Mouse (Mus musculus) myocyte (in vitro differentiated cells): ENCODE measurements around the gene Sec24d.

Experiments
- CEBPB ChIP-seq: IDR thresholded peaks from 2 replicates; pipeline ENCODE4 v1.6.1; 2011; ENCODE audit warnings: mild to moderate bottlenecking, moderate library complexity; ENCODE audit not compliant: poor library complexity, insufficient read depth, severe bottlenecking
- E2F4 ChIP-seq: IDR thresholded peaks from one replicate; pipeline ENCODE4 v1.6.1; 2011; ENCODE audit warnings: mild to moderate bottlenecking, control low read depth, moderate library complexity; ENCODE audit not compliant: insufficient read depth
- MAX ChIP-seq: IDR thresholded peaks from one replicate; pipeline ENCODE4 v1.6.1; 2011; ENCODE audit warnings: low read depth, mild to moderate bottlenecking, control low read depth
- POLR2A ChIP-seq: IDR thresholded peaks from one replicate; pipeline ENCODE4 v1.6.1; 2011; ENCODE audit warnings: low read depth, mild to moderate bottlenecking, control low read depth, moderate library complexity; ENCODE audit not compliant: insufficient read length
- POLR2AphosphoS2 ChIP-seq: IDR thresholded peaks from one replicate; pipeline ENCODE4 v1.6.1; 2011; ENCODE audit warnings: low read depth, control low read depth; ENCODE audit not compliant: insufficient read length
- SRF ChIP-seq: IDR thresholded peaks from one replicate; pipeline ENCODE4 v1.6.1; 2011; ENCODE audit warnings: low read depth; ENCODE audit not compliant: control insufficient read depth, insufficient read length
- TCF12 ChIP-seq: IDR thresholded peaks from one replicate; pipeline ENCODE4 v1.6.1; 2011; ENCODE audit warnings: mild to moderate bottlenecking, control low read depth; ENCODE audit not compliant: poor library complexity, insufficient read depth, severe bottlenecking
- TCF3 ChIP-seq: IDR thresholded peaks from one replicate; pipeline ENCODE4 v1.6.1; 2011; ENCODE audit warnings: low read depth, control low read depth; ENCODE audit not compliant: insufficient read length
- USF1 ChIP-seq: IDR thresholded peaks from one replicate; pipeline ENCODE4 v1.6.1; 2011; ENCODE audit warnings: low read depth, mild to moderate bottlenecking, control low read depth, moderate library complexity

- TF ChIP-seq POLR2AphosphoS2: no peak
- TF ChIP-seq TCF12: no peak
- no peak for TF ChIP-seq POLR2A
- TF ChIP-seq USF1: no peak
- TF ChIP-seq CEBPB: no peak
- no peak for TF ChIP-seq MAX
- TF ChIP-seq E2F4: no peak
- TF ChIP-seq SRF: no peak
- TF ChIP-seq TCF3: no peak
These were observed 57.1 kb downstream of the Sec24d start for GRCm38 (mm10) chr3:123324326-123324725.
